Mouse (Mus musculus): ENCODE measurements around the gene Cyp2d10. TPM values are rescaled to one million over a fixed set of nuclear protein-coding genes. Genes with fewer than 3 reads are reported as not detected.

Gene Cyp2d10
- polyA plus RNA-seq, 1 experiment from 2014 or later = 1.8 TPM

DNA sequence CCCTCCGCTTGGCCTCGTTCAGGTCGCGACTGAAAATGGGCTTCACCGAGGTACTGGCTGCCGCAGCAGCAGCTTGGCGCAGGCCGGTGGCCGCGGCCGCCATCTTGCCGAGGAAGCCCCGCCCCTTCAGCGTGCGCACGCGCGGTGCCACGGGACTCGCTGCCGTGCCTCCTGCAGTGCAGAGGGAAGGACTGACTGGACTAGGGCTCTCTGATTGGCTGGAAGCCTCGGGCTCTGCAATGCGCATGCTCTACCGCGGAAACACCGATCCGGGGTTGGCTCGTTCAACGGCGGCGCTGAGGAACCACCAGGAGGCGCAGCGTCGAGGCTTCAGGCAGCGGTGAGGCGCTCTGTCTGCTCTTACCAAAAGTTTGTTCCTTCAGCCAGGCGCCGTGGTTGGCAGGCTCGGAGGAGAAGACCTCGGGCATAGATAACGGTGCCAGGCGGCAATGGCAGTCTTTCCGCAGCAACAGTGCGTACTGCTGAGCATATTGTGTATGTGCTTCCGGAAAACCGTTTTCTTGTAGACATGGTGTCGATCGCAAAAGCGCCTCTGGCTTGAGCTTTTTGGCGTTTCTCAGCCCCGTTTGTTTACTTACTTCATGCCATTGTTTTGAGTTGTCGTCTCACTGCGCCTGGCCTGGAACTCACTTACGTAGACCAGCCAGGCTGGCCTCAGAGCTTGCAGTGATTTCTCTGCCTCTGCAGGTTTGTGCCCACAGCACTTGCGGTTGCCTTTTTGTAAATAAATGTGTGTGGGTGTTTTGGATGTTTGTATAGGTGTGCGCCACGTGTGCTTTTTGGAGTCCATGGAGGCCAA, 52.7 kb downstream of the Cyp2d10 start, which contains the start of gene Ndufa6:
TSS of gene Ndufa6 (minus strand) at position 197 of the 820 bp plus-strand sequence.
- Histone ChIP-seq H3K9me3 (ENCODE audit: control insufficient read depth, low read length) (no peaks in the 10 kb centered on the region), H3K36me3 (ENCODE audit: control insufficient read depth, insufficient read depth, low read length) (peaks cover 11% of the 10 kb centered on the region; the same call in 1 of the 2 replicates), H3K4me2 (ENCODE audit: low read depth, low read length) (peak within 1 kb of the TSS; percentile 83), H3K4me1 (ENCODE audit: control insufficient read depth, insufficient read depth, low read length) (peaks cover 36% of the 10 kb centered on the region), H3K27ac (ENCODE audit: low read length) (peak within 1 kb of the TSS; percentile 93), H3K27me3 (replicated peaks; ENCODE audit: control insufficient read depth, insufficient read depth, low read length) (no peaks in the 10 kb centered on the region), H3K9ac (ENCODE audit: low read depth, low read length) (peak within 1 kb of the TSS; percentile 99), H3K4me3 (ENCODE audit: low read length) (peak within 1 kb of the TSS; percentile 95)
- ATAC-seq = peak; percentile 98
- 1% methylated on average over 56 of the region's 57 CpGs for WGBS

- H3K9ac ChIP-seq (ENCODE audit: low read depth, low read length) = peak overlapping the region; percentile 99
- H3K27ac ChIP-seq (ENCODE audit: low read length) = peak overlapping the region; percentile 81
- H3K4me1 ChIP-seq (ENCODE audit: control insufficient read depth, insufficient read depth, low read length) = peaks cover 32% of the 10 kb centered on the region
- H3K36me3 ChIP-seq (ENCODE audit: control insufficient read depth, insufficient read depth, low read length) = peaks cover 16% of the 10 kb centered on the region
- H3K27me3 ChIP-seq (replicated peaks; ENCODE audit: control insufficient read depth, insufficient read depth, low read length) = no peaks in the 10 kb centered on the region
- peak overlapping the region; percentile 66 for H3K4me2 ChIP-seq (ENCODE audit: low read depth, low read length)
- ATAC-seq = peak; percentile 31
- no peaks in the 10 kb centered on the region for H3K9me3 ChIP-seq (ENCODE audit: control insufficient read depth, low read length)
- H3K4me3 ChIP-seq (ENCODE audit: low read length) = peak overlapping the region; percentile 95
- WGBS = 2% methylated on average over 23 of the region's 23 CpGs
These were observed 53.3 kb downstream of the Cyp2d10 start for GRCm38 (mm10) chr15:82353745-82354113.

GRCm38 (mm10) chr15:82353078-82353744, 53.8 kb downstream of the Cyp2d10 start:
- no peak for ATAC-seq
- H3K4me1 ChIP-seq (ENCODE audit: control insufficient read depth, insufficient read depth, low read length) = peaks cover 28% of the 10 kb centered on the region
- no peaks in the 10 kb centered on the region for H3K9me3 ChIP-seq (ENCODE audit: control insufficient read depth, low read length)

More at GRCm38 (mm10) chr15:82353078-82353744, 53.8 kb downstream of the Cyp2d10 start:
- peak overlapping the region; percentile 66 for H3K4me2 ChIP-seq (ENCODE audit: low read depth, low read length)
- peak overlapping the region; percentile 95 for H3K4me3 ChIP-seq (ENCODE audit: low read length)
- H3K9ac ChIP-seq (ENCODE audit: low read depth, low read length) = peak overlapping the region; percentile 99
- WGBS = 21% methylated on average over 14 of the region's 14 CpGs
- H3K27ac ChIP-seq (ENCODE audit: low read length) = peak overlapping the region; percentile 81
- H3K27me3 ChIP-seq (replicated peaks; ENCODE audit: control insufficient read depth, insufficient read depth, low read length) = no peaks in the 10 kb centered on the region
- H3K36me3 ChIP-seq (ENCODE audit: control insufficient read depth, insufficient read depth, low read length) = peaks cover 18% of the 10 kb centered on the region

Small RNA genes lying within 50 kb of the gene (microRNA-seq; reads per million reads assigned to microRNA genes)
- gene Gm25990 (not detected), gene Gm27331 (not detected), gene Gm27622 (not detected), gene Mir7684 (not detected)

Other genes with a start within 250 kb of the Cyp2d10 start
- 0.06 and 0.09 TPM in 2 replicates for gene Shisa8, start 194.4 kb downstream of the Cyp2d10 start, polyA plus RNA-seq (2015; fragmentation: Nextera tagmentation; extraction: Ambion mirVana)
- 0.09 and 0.11 TPM in 2 replicates for gene Tnfrsf13c, start 182.8 kb downstream of the Cyp2d10 start, polyA plus RNA-seq (2015; fragmentation: Nextera tagmentation; extraction: Ambion mirVana)
- 36.3 and 43.6 TPM in 2 replicates for gene Cenpm, start 162.4 kb downstream of the Cyp2d10 start, polyA plus RNA-seq (2015; fragmentation: Nextera tagmentation; extraction: Ambion mirVana)
- not detected in 2 replicates for gene 1500009C09Rik, start 154.8 kb downstream of the Cyp2d10 start, polyA plus RNA-seq (2015; fragmentation: Nextera tagmentation; extraction: Ambion mirVana)
- gene Sept3, start 132.3 kb downstream of the Cyp2d10 start, polyA plus RNA-seq (2015; fragmentation: Nextera tagmentation; extraction: Ambion mirVana) = 4.2 and 4.4 TPM in 2 replicates
- gene Wbp2nl, start 108.2 kb downstream of the Cyp2d10 start, polyA plus RNA-seq (2015; fragmentation: Nextera tagmentation; extraction: Ambion mirVana) = 0.15 and 0.16 TPM in 2 replicates
- gene Naga, start 68.3 kb downstream of the Cyp2d10 start, polyA plus RNA-seq (2015; fragmentation: Nextera tagmentation; extraction: Ambion mirVana) = 296 and 437 TPM in 2 replicates
- gene Pheta2, start 68.3 kb downstream of the Cyp2d10 start, polyA plus RNA-seq (2015; fragmentation: Nextera tagmentation; extraction: Ambion mirVana) = 11.6 and 13.2 TPM in 2 replicates
- gene Smdt1, start 68.2 kb downstream of the Cyp2d10 start, polyA plus RNA-seq (2015; fragmentation: Nextera tagmentation; extraction: Ambion mirVana) = 332 and 340 TPM in 2 replicates
- gene Ndufa6, start 52.9 kb downstream of the Cyp2d10 start, polyA plus RNA-seq (2015; fragmentation: Nextera tagmentation; extraction: Ambion mirVana) = 561 and 588 TPM in 2 replicates
- gene Cyp2d22, start 26.9 kb downstream of the Cyp2d10 start, polyA plus RNA-seq (2015; fragmentation: Nextera tagmentation; extraction: Ambion mirVana) = 14.1 and 14.9 TPM in 2 replicates
- not detected in 2 replicates for gene Cyp2d11, start 13.2 kb downstream of the Cyp2d10 start, polyA plus RNA-seq (2015; fragmentation: Nextera tagmentation; extraction: Ambion mirVana)
- gene Cyp2d9, start 26.2 kb upstream of the Cyp2d10 start, polyA plus RNA-seq (2015; fragmentation: Nextera tagmentation; extraction: Ambion mirVana) = 0.10 and 0.31 TPM in 2 replicates
- not detected in 2 replicates for gene Cyp2d12, start 147.9 kb upstream of the Cyp2d10 start, polyA plus RNA-seq (2015; fragmentation: Nextera tagmentation; extraction: Ambion mirVana)
- 0.18 TPM in 1 of 2 replicates, not detected in the other for gene Cyp2d34, start 213.8 kb upstream of the Cyp2d10 start, polyA plus RNA-seq (2015; fragmentation: Nextera tagmentation; extraction: Ambion mirVana)

All from intestine, embryonic 16.5 days (tissue).